Mouse (Mus musculus): Measurements from ENCODE around the gene Foxj3. TPM values are rescaled to one million over a fixed set of nuclear protein-coding genes. Genes with fewer than 3 reads are reported as not detected.
"Not testable (repeated sequence)": the region's sequence is repeated elsewhere in the genome, so short reads cannot be mapped to it uniquely, and the experiment has no call there.

Foxj3 gene
- 9.8 and 14.9 TPM in 2 replicates for polyA plus RNA-seq (2012; ENCODE audit: insufficient read depth, insufficient read length, missing spikeins)

DNA sequence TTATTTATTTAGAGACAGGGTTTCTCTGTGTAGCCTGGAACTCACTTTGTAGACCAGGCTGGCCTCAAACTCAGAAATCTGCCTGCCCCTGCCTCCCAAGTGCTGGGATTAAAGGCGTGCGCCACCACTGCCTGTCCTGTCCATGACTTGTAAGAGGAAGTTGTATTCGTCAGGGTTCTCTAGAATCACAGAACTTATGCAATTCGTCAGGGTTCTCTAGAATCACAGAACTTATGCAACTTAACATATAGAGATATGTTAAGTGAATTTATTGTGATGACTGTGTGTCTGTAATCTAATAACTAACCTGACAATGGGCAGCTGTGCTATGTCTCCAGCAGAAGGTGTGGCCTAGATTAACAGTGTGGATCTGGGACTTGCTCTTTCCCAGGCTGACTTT is at the start of gene Foxj3:
Gene Foxj3 (plus strand): TSS at position 390 of the 400 bp plus-strand sequence.
- not testable (repeated sequence) for H3K27ac ChIP-seq (replicated peaks; ENCODE audit: low read depth, low read length); H3K4me1 ChIP-seq (ENCODE audit: control insufficient read depth, insufficient read depth, insufficient read length, low read length); H3K4me3 ChIP-seq (ENCODE audit: insufficient read depth, low read depth, low read length)

DNA sequence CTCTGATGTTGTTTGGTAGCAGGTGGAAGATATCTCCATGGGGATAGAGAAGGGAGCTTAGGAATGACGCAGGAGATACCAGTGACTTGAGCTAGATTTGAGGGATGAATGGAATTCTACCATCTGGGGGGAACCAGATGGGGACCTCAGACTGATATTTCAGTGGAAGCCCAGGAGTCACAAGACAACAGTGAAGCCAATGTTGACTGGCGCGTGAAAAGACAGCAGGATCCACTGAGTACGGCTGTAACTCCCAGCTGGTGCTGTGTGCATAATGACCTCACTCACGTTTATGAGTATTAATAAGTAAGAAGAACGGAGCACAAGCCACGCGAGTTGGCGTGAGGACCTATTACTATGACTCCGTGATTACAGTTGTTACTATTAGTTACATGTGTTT is 47.1 kb upstream of the Foxj3 start:
- H3K4me1 ChIP-seq (ENCODE audit: control insufficient read depth, insufficient read depth, insufficient read length, low read length) = no peaks in the 10 kb centered on the region
- H3K4me3 ChIP-seq (ENCODE audit: insufficient read depth, low read depth, low read length) = no peak overlapping the region
- H3K27ac ChIP-seq (replicated peaks; ENCODE audit: low read depth, low read length) = no peak overlapping the region

DNA sequence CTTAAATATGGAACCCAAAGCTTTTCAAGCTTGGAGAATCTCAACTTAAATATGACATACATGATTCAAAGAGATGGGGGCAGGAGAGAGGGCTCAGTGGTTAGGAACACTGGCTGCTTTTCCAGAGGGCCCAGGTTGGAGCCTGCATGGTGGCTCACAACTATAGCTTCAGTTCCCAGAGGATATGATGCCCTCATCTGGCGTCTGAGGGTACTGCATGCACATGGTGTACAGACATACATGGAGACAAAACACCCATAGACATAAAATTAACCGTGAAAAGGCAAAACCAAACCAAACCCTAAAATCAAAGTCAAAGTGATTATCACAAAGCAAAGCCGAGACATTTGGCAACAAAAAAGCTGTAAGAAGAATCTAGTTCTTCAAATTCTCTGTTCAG is 46.0 kb upstream of the Foxj3 start:
- H3K4me1 ChIP-seq (ENCODE audit: control insufficient read depth, insufficient read depth, insufficient read length, low read length) = no peaks in the 10 kb centered on the region
- H3K27ac ChIP-seq (replicated peaks; ENCODE audit: low read depth, low read length) = no peak overlapping the region
- no peak overlapping the region for H3K4me3 ChIP-seq (ENCODE audit: insufficient read depth, low read depth, low read length)

DNA sequence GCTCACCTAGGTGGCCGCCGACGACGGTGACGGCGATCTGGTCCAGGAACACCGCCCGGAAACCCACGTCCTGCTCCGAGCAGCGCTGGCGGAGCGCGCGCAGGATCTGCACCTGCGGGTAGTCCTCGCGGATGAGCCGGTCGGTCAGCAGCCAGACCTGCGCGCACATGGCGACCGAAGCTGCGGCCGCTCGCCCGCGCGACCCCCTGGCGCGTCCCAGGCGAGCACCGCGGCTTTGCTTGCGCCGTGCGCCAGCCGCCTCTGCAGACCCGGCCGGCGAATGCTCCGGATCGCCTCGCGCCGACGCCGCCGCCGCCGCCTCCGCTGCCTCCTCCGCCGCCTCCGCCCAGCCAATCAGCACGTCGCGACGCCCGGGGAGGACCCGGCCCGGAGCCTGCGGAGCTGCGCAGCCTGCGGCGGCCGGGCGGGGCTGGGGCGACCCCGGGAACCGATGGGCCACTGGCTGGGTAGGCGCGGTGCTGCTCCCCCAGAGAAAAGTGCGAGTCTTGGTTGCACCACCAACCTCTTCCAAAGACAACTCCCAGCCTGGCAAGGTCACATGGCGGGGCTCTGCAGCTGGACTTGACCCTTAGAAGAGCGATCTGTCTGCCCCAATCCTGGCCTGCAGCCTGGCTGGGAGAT is 44.4 kb upstream of the Foxj3 start, which contains the start of gene Rimkla:
Gene Rimkla (minus strand): TSS at position 338 of the 642 bp plus-strand sequence.
- H3K4me1 ChIP-seq (ENCODE audit: control insufficient read depth, insufficient read depth, insufficient read length, low read length) = no peaks in the 10 kb centered on the region
- H3K27ac ChIP-seq (replicated peaks; ENCODE audit: low read depth, low read length) = no peak within 1 kb of the TSS
- H3K4me3 ChIP-seq (ENCODE audit: insufficient read depth, low read depth, low read length) = peak within 1 kb of the TSS; percentile 68

DNA sequence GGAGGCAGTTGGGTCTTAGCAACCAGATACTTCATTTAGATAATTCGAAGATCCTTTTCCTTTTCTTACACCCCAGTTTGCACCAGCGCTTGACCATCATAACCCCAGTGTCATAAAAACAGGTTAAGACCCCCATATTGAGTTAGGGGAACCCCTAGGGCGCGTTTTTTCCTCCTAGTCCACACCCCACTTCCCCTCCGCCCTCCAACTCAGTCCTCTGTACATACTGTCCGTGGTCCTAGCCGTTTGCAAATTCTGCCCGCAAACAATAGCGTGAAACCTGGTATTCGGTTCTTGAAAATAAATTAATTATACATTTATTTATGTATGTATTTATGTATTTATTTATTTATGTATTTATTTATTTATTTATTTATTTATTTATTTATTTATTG is 43.9 kb upstream of the Foxj3 start:
- Histone ChIP-seq H3K27ac (replicated peaks; ENCODE audit: low read depth, low read length) (no peak overlapping the region), H3K4me3 (ENCODE audit: insufficient read depth, low read depth, low read length) (peak overlapping the region; percentile 68), H3K4me1 (ENCODE audit: control insufficient read depth, insufficient read depth, insufficient read length, low read length) (no peaks in the 10 kb centered on the region)

DNA sequence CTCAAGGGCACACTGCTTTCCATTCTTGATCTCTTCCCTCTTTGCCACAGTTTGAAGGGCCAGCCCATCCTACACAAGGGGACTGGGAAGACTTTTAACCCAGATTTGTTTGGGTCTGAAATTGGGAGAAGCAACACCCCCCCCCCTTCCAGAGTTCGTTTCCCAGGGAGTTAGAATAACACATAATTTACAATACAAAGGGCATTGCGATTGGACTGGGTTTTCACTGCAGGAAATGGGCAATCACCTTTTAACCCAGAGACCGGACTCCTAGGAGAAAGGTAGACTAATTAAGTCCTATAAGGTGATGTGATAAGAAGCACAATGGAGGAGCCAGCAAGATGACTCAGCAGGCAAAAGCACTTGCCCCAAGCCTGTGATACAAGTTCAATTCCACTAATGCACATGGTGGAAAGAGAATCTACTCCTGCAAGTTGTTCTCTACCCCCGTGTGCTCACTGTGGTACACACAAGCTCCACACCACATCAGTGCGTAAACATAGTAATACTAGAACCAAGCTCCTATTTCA is 38.4 kb upstream of the Foxj3 start:
- Histone ChIP-seq H3K4me3 (ENCODE audit: insufficient read depth, low read depth, low read length) (no peak overlapping the region), H3K4me1 (ENCODE audit: control insufficient read depth, insufficient read depth, insufficient read length, low read length) (no peaks in the 10 kb centered on the region), H3K27ac (replicated peaks; ENCODE audit: low read depth, low read length) (no peak overlapping the region)

DNA sequence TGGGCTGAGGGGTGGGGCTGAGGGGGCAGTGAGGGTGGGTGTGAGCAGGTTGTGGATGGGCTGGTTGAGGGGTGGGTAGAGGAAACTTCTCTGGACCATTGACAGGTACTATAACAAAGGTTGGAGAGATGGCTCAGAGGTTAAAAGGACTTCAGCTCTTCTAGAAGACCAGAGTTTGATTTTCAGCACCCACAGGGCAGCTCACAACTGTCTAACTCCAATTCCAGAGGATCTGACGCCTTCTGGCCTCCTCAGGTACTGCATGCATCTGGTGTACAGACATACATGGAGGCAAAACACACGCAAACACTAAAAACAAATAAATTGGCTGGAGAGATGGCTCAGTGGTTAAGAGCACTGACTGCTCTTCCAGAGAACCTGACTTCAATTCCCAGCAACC is 25.2 kb upstream of the Foxj3 start:
- Histone ChIP-seq H3K4me1 (ENCODE audit: control insufficient read depth, insufficient read depth, insufficient read length, low read length) (no peaks in the 10 kb centered on the region), H3K4me3 (ENCODE audit: insufficient read depth, low read depth, low read length) (no peak overlapping the region), H3K27ac (replicated peaks; ENCODE audit: low read depth, low read length) (no peak overlapping the region)

DNA sequence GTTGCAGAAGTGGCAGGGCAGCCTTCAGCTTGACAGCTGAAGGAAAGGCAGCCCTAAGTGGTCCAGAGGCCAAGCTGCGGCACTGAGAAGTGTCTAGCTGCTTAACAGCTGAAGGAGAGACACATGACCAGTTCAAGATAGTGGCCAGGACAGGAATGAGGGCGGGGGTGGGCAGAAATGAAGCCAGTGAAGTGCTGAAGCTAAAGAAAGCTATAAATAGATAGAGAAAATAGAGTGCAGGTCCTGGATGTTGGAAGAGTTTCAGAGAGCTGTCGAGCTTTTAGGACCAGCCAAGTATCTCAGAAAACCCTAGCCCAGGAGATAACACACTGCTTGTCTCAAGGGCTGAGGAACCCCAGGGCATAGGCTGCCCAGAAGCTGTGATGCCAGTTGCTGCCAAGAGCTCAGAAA is 24.1 kb upstream of the Foxj3 start:
- H3K4me3 ChIP-seq (ENCODE audit: insufficient read depth, low read depth, low read length) = no peak overlapping the region

DNA sequence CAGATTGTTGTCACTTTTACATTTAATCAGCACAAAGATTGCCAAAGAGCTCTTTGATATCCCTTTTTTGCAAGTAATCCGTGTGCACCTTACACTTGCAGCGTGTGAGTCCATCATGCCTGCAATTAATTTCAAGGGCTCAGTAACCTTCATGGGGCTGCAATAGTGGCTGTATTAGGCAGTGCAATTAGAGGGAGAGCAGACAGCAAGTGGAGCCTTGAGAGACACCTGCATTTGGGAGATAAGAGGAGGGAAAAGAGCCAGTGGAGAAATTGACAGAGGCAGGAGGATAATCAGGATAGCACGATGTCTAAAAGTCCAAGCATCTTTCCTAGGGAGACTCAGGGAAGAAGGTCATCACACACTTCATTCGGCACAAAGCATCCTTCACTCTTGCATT is 13.2 kb upstream of the Foxj3 start:
- no peak overlapping the region for H3K27ac ChIP-seq (replicated peaks; ENCODE audit: low read depth, low read length)
- no peak overlapping the region for H3K4me3 ChIP-seq (ENCODE audit: insufficient read depth, low read depth, low read length)
- H3K4me1 ChIP-seq (ENCODE audit: control insufficient read depth, insufficient read depth, insufficient read length, low read length) = no peaks in the 10 kb centered on the region

More for the DNA sequence above, 24.1 kb upstream of the Foxj3 start:
- H3K27ac ChIP-seq (replicated peaks; ENCODE audit: low read depth, low read length) = no peak overlapping the region
- H3K4me1 ChIP-seq (ENCODE audit: control insufficient read depth, insufficient read depth, insufficient read length, low read length) = no peaks in the 10 kb centered on the region

DNA sequence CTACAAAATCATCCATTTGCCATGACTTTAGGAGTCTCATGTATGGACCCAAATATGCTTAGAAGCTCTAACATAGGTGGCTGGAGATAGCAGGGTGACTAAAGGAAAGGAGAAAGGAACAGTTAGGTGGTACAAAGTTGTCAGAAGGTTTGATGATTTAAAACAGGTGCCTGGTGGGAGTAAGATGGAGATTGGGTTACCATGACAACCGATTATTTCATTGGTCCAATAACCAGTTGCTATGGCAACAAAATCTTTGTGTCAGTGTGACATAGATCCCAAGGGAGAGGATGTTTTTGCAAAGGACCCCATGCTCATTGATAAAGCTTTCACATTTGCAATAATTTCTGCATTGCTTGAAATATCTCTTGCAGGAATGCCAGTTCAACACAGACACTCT is 12.8 kb upstream of the Foxj3 start:
- no peaks in the 10 kb centered on the region for H3K4me1 ChIP-seq (ENCODE audit: control insufficient read depth, insufficient read depth, insufficient read length, low read length)
- H3K27ac ChIP-seq (replicated peaks; ENCODE audit: low read depth, low read length) = no peak overlapping the region
- H3K4me3 ChIP-seq (ENCODE audit: insufficient read depth, low read depth, low read length) = no peak overlapping the region

DNA sequence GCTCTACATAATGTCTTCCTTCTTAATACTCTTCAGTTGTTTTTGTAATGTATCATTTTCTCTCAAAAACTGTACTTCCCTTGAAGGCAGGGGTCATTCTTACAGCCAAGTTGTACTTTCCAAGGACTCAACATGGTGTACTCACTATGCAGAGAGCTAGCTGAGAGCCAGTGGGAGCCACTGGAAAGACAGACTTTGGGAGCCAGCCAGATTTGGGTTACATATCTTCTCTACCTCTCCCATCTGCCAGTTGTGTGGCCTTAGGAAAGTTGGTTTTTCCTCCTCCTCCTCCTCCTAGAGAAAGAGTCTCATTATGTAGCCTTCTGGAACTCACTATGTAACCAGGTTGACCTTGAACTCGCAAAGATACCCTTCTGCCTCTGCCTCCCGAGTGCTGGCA is 12.3 kb upstream of the Foxj3 start:
- Histone ChIP-seq H3K4me1 (ENCODE audit: control insufficient read depth, insufficient read depth, insufficient read length, low read length) (no peaks in the 10 kb centered on the region), H3K27ac (replicated peaks; ENCODE audit: low read depth, low read length) (no peak overlapping the region), H3K4me3 (ENCODE audit: insufficient read depth, low read depth, low read length) (no peak overlapping the region)

DNA sequence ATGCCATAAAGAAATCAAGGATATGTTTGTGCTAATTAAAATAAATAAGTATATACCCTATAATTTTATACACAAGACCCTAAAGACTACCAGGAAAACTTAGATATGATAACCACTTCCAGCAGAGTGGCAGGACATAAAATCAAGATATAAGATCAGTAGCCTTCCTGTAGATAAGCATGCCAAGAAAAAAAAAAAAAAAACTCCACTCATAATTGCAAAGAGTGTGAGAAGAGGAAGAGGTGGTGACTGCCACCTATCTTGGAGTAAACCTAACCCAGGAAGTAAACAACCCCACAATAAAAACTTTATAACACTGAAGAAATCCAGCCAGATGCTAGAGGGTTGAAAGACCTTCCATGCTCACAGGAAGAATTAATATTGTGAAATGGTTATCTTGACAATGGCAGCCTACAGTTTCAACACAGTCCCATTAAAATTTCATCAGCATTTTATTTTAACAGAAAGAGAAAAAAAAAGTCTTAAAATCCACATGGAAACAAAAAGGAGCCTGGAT is 10.4 kb upstream of the Foxj3 start:
- Histone ChIP-seq H3K4me3 (ENCODE audit: insufficient read depth, low read depth, low read length) (no peak overlapping the region), H3K4me1 (ENCODE audit: control insufficient read depth, insufficient read depth, insufficient read length, low read length) (no peaks in the 10 kb centered on the region), H3K27ac (replicated peaks; ENCODE audit: low read depth, low read length) (no peak overlapping the region)

DNA sequence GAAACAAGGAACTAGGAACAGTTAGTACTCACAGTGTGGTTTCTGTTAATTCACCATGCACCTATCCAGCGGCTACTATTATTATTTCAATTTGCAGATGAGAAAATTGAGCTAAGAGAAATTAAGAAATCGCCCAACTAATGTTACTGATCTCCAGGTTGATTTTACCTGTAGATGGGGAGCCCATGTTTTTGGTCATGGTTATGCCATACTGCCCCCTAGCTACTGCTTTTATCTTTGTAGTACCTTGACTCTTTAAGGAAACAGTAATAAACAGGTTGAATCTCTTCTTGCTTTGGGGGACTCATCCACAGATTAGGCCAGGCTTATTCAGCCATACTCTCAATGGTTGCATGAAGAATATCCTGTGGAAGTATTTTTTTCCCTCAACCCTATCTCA is 5.0 kb upstream of the Foxj3 start:
- Histone ChIP-seq H3K4me1 (ENCODE audit: control insufficient read depth, insufficient read depth, insufficient read length, low read length) (no peaks in the 10 kb centered on the region), H3K4me3 (ENCODE audit: insufficient read depth, low read depth, low read length) (no peak overlapping the region), H3K27ac (replicated peaks; ENCODE audit: low read depth, low read length) (no peak overlapping the region)

DNA sequence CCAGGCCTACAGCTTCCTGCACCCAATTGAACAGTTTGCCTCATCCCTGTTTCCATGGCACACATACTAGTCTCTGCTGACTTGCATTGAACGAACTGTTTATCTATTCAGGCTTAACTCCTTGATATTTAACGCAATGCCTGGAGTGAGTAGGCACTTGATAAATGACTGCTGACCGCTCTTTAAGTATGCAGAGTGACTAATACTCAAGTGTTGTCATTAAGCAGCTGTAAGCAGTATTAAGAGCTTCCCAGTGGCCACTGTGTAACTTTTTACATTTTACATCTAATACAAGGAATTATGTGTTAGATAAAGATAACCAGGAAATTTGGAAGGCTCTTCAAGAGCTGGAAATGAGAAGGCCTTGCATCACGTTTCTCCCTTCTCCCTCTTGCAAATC is 1.7 kb upstream of the Foxj3 start:
- H3K27ac ChIP-seq (replicated peaks; ENCODE audit: low read depth, low read length) = no peak overlapping the region

DNA sequence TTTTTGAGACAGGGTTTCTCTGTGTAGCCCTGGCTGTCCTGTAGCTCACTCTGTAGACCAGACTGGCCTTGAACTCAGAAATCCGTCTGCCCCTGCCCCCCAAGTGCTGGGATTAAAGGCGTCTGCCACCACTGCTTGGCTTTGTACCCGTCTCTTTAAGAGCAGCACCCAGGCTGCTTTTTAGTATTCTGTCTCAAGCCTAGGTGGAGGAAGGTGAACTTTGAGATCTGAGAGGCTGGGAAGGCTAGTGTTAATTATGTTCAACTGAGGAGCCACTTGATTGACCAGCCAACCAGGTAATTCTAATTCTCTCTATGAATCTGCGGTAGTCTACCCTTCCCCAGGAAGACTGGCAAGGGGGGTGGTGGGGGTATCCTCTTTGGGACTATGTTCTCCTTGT is 632 bp downstream of the Foxj3 start:
- peaks cover 6% of the 10 kb centered on the region; the same call in 1 of the 2 replicates for H3K4me1 ChIP-seq (ENCODE audit: control insufficient read depth, insufficient read depth, insufficient read length, low read length)
- H3K4me3 ChIP-seq (ENCODE audit: insufficient read depth, low read depth, low read length) = no peak overlapping the region
- no peak overlapping the region for H3K27ac ChIP-seq (replicated peaks; ENCODE audit: low read depth, low read length)

More for the DNA sequence above, 1.7 kb upstream of the Foxj3 start:
- H3K4me1 ChIP-seq (ENCODE audit: control insufficient read depth, insufficient read depth, insufficient read length, low read length) = peaks cover 3% of the 10 kb centered on the region; the same call in 1 of the 2 replicates
- H3K4me3 ChIP-seq (ENCODE audit: insufficient read depth, low read depth, low read length) = no peak overlapping the region

Data from brown adipose tissue, adult 24 weeks (tissue).